Mouse (Mus musculus) stomach, postnatal 0 days (tissue): ENCODE measurements around the gene Map4k3. TPM values are rescaled to one million over a fixed set of nuclear protein-coding genes. Genes with fewer than 3 reads are reported as not detected.

Source experiments
- ATAC-seq: fragments of 200-750 bp; cut with Nextera tagmentation; 2 replicates; pipeline ENCODE4 v1.8.0; 2017; ENCODE audit not compliant: low FRiP score, low TSS enrichment
- DNase-seq: peaks from one replicate; pipeline ENCODE4 v3.0.0-alpha.2; 2016; ENCODE audit warnings: low spot score
- H3K27ac ChIP-seq: fragments of 300-500 bp; sonication (generic); replicated peaks from 2 replicates; pipeline ENCODE4 v1.5.1; 2014; ENCODE audit warnings: mild to moderate bottlenecking, control low read depth
- H3K27me3 ChIP-seq: fragments of 300-500 bp; sonication (generic); 2 replicates; pipeline ENCODE4 v1.6.1; 2014; ENCODE audit warnings: low read length; ENCODE audit not compliant: control insufficient read depth, insufficient read depth
- H3K36me3 ChIP-seq: fragments of 300-500 bp; sonication (generic); 2 replicates; pipeline ENCODE4 v1.6.1; 2014; ENCODE audit warnings: low read length, mixed read lengths; ENCODE audit not compliant: control insufficient read depth, insufficient read depth
- H3K4me1 ChIP-seq: fragments of 300-500 bp; sonication (generic); replicated peaks from 2 replicates; pipeline ENCODE4 v1.6.1; 2014; ENCODE audit warnings: antibody characterized with exemption; ENCODE audit not compliant: control insufficient read depth, insufficient read depth
- H3K4me2 ChIP-seq: fragments of 300-500 bp; sonication (generic); replicated peaks from 2 replicates; pipeline ENCODE4 v1.6.1; 2014; ENCODE audit warnings: low read depth, mild to moderate bottlenecking, control low read depth, moderate library complexity
- H3K4me3 ChIP-seq: fragments of 300-500 bp; sonication (generic); 2 replicates; pipeline ENCODE4 v1.5.1; 2014; ENCODE audit warnings: low read depth, low read length, control low read depth
- H3K9ac ChIP-seq: fragments of 300-500 bp; sonication (generic); 2 replicates; pipeline ENCODE4 v1.6.1; 2014; ENCODE audit warnings: mild to moderate bottlenecking, low read length, control low read depth, mixed read lengths
- H3K9me3 ChIP-seq: fragments of 300-500 bp; sonication (generic); 2 replicates; pipeline ENCODE4 v1.6.1; 2016; ENCODE audit warnings: low read length; ENCODE audit not compliant: control insufficient read depth
- CTCF ChIP-seq: IDR thresholded peaks from 2 replicates; pipeline ENCODE4 v1.5.1; 2016; ENCODE audit warnings: antibody characterized with exemption, low read depth, mild to moderate bottlenecking, moderate library complexity
- EP300 ChIP-seq: optimal IDR thresholded peaks from 2 replicates; pipeline ENCODE3; 2016; ENCODE audit warnings: antibody characterized with exemption
- WGBS: fragments of 180-500 bp; shearing (Covaris S2); extraction: QIAGEN DNeasy Blood & Tissue Kit; methylation state at CpG from one replicate; pipeline ENCODE4 v1.1.7; 2014; 5-methylcytosine and 5-hydroxymethylcytosine counted together
- polyA plus RNA-seq: library from polyadenylated mRNA; unstranded; fragments of >200 nt; fragmentation: Nextera tagmentation; extraction: Ambion mirVana; gene quantifications from 2 replicates; pipeline ENCODE4 v1.2.1, GENCODE M21; 2015

Map4k3 gene
- polyA plus RNA-seq, result 16.9 and 18.1 TPM in 2 replicates

- Histone ChIP-seq H3K4me2 (peak within 1 kb of the TSS; percentile 84), H3K4me1 (no peaks in the 10 kb centered on the region), H3K9me3 (no peaks in the 10 kb centered on the region), H3K27me3 (no peaks in the 10 kb centered on the region), H3K9ac (peak within 1 kb of the TSS; percentile 94), H3K4me3 (peak within 1 kb of the TSS; percentile 98), H3K27ac (peak within 1 kb of the TSS; percentile 99), H3K36me3 (no peaks in the 10 kb centered on the region)
- under 1% methylated on average over 40 of the region's 64 CpGs for WGBS
- DNase-seq, result peak; percentile 95
- no peak for TF ChIP-seq CTCF
- no peak for TF ChIP-seq EP300
- peak; percentile 96 for ATAC-seq
These were observed at the start of gene Map4k3 for GRCm38 (mm10) chr17:80728062-80728858. Gene Map4k3 (minus strand): TSS chr17:80728485.

DNA sequence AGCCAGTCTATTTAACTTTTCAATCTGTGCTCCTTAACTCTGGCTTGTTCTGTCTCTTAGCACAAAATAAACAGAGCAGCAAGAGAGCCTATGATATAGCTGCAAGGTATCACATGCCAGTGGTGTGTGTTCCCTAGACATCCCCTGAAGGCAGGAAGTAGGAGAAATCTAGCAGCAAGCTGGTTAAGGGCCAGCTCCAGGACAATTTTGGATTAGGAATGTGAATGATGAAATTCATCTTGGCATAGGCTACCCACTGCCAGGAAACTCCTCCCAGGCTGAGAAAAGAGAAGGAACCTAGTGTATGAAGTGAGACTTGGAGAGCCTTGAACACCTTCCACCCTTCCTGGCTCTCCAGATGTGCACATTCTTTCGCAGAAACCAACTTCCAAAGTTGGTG, 49.3 kb upstream of the Map4k3 start:
- no peak for ATAC-seq
- Histone ChIP-seq H3K9me3 (no peaks in the 10 kb centered on the region), H3K4me2 (no peak overlapping the region), H3K27me3 (no peaks in the 10 kb centered on the region), H3K4me1 (0 out of 2 replicates have a peak, but pooled peaks cover 3% of the 10 kb centered on the region), H3K9ac (no peak overlapping the region), H3K36me3 (no peaks in the 10 kb centered on the region), H3K27ac (no peak overlapping the region), H3K4me3 (no peak overlapping the region)
- WGBS, result 93% methylated on average over 1 of the region's 1 CpGs
- TF ChIP-seq CTCF (no peak), EP300 (no peak)
- no peak for DNase-seq

DNA sequence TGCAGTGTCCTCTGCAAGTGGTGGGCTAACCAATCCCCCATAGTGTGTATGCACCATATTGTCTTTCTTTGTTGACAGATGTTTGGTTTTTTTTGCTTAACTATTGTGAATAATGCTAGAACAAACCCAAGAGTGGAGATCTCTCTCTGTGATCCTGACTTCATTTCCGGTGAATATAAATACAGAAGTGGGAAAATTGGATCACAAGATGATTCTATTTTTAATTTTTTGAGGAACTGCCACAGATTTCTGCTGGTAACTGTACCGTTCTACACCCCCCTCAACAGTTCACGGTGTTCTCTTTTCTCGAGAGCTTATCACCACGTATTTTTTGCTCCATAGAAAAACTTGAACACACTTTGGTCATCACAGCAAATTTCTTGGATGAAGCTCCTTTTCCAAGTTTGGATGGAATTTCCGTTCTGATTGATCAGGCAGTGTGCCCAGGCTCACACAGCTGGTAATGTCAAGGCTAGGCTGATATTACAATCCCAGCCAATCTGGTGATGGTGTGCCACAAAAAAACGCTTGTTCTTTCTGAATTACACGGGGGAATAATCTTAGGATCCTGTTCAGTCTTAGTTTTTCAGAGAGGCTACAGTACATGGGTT, 47.0 kb upstream of the Map4k3 start:
- no peak for DNase-seq
- 64% methylated on average over 8 of the region's 8 CpGs for WGBS
- no peak overlapping the region for H3K27ac ChIP-seq

GRCm38 (mm10) chr17:80772545-80773453, 44.5 kb upstream of the Map4k3 start:
- no peak overlapping the region for H3K9ac ChIP-seq
- no peaks in the 10 kb centered on the region for H3K36me3 ChIP-seq
- WGBS, result 20% methylated on average over 14 of the region's 14 CpGs
- H3K27me3 ChIP-seq, result no peaks in the 10 kb centered on the region
- ATAC-seq (peak; percentile 76), DNase-seq (no peak)
- 0 out of 2 replicates have a peak, but pooled peaks cover 3% of the 10 kb centered on the region for H3K4me1 ChIP-seq
- no peaks in the 10 kb centered on the region for H3K9me3 ChIP-seq
- peak overlapping the region; percentile 50; the same call in 1 of the 2 replicates for H3K27ac ChIP-seq
- 0 out of 2 replicates have a peak overlapping the region, but pooled peaks have one; percentile 4 for H3K4me3 ChIP-seq
- TF ChIP-seq EP300 (no peak), CTCF (no peak)
- H3K4me2 ChIP-seq, result peak overlapping the region; percentile 41

More for the DNA sequence above, 47.0 kb upstream of the Map4k3 start:
- Histone ChIP-seq H3K4me3 (no peak overlapping the region), H3K9me3 (no peaks in the 10 kb centered on the region), H3K4me1 (0 out of 2 replicates have a peak, but pooled peaks cover 3% of the 10 kb centered on the region), H3K36me3 (no peaks in the 10 kb centered on the region), H3K27me3 (no peaks in the 10 kb centered on the region), H3K9ac (no peak overlapping the region), H3K4me2 (no peak overlapping the region)
- TF ChIP-seq CTCF (no peak), EP300 (no peak)
- ATAC-seq, result no peak

- H3K4me3 ChIP-seq, result no peak overlapping the region
- DNase-seq (no peak), ATAC-seq (no peak)
- 0 out of 2 replicates have a peak, but pooled peaks cover 3% of the 10 kb centered on the region for H3K4me1 ChIP-seq
- H3K4me2 ChIP-seq, result no peak overlapping the region
- no peaks in the 10 kb centered on the region for H3K9me3 ChIP-seq
- H3K9ac ChIP-seq, result no peak overlapping the region
- H3K36me3 ChIP-seq, result no peaks in the 10 kb centered on the region
- TF ChIP-seq EP300, result no peak
- peak; percentile 12; the same call in 1 of the 2 replicates for TF ChIP-seq CTCF
- H3K27me3 ChIP-seq, result no peaks in the 10 kb centered on the region
- H3K27ac ChIP-seq, result no peak overlapping the region
- 81% methylated on average over 1 of the region's 1 CpGs for WGBS
These were observed 41.8 kb upstream of the Map4k3 start for GRCm38 (mm10) chr17:80770065-80770464.
